Mouse (Mus musculus): Measurements from ENCODE around the gene Spns2. TPM values are rescaled to one million over a fixed set of nuclear protein-coding genes. Genes with fewer than 3 reads are reported as not detected.

Gene Spns2
- polyA plus RNA-seq, 1 experiment from 2014 or later = 8.7 TPM

- Histone ChIP-seq H3K27me3 (peaks cover 15% of the 10 kb centered on the region; the same call in 1 of the 2 replicates), H3K4me1 (peaks cover 15% of the 10 kb centered on the region), H3K27ac (replicated peaks) (no peak within 1 kb of the TSS), H3K4me3 (peak within 1 kb of the TSS; percentile 50), H3K9ac (replicated peaks) (peak within 1 kb of the TSS; percentile 55), H3K9me3 (no peaks in the 10 kb centered on the region), H3K4me2 (replicated peaks) (peak within 1 kb of the TSS; percentile 94), H3K36me3 (no peaks in the 10 kb centered on the region)
- WGBS = under 1% methylated on average over 83 of the region's 86 CpGs
- peak; percentile 89 for ATAC-seq (replicated peaks)
Observed at GRCm38 (mm10) chr11:72411093-72411921, 78.4 kb downstream of the Spns2 start, which contains the start of gene Smtnl2. Smtnl2 (minus strand) TSS chr11:72411713.

GRCm38 (mm10) chr11:72410521-72411092 lies 79.1 kb downstream of the Spns2 start:
- Histone ChIP-seq H3K4me2 (replicated peaks) (peak overlapping the region; percentile 94), H3K27ac (replicated peaks) (no peak overlapping the region), H3K4me3 (peak overlapping the region; percentile 50), H3K27me3 (peaks cover 15% of the 10 kb centered on the region; the same call in 1 of the 2 replicates), H3K9me3 (no peaks in the 10 kb centered on the region), H3K4me1 (peaks cover 15% of the 10 kb centered on the region), H3K9ac (replicated peaks) (no peak overlapping the region), H3K36me3 (no peaks in the 10 kb centered on the region)
- under 1% methylated on average over 25 of the region's 25 CpGs for WGBS
- ATAC-seq (replicated peaks) = 0 out of 2 replicates have a peak, but pooled peaks have one; percentile 34

GRCm38 (mm10) chr11:72409649-72410385 lies 79.9 kb downstream of the Spns2 start:
- no peaks in the 10 kb centered on the region for H3K9me3 ChIP-seq
- 78% methylated on average over 12 of the region's 12 CpGs for WGBS
- H3K4me2 ChIP-seq (replicated peaks) = no peak overlapping the region
- H3K9ac ChIP-seq (replicated peaks) = no peak overlapping the region
- H3K4me1 ChIP-seq = peaks cover 15% of the 10 kb centered on the region
- H3K4me3 ChIP-seq = no peak overlapping the region
- H3K27me3 ChIP-seq = peaks cover 15% of the 10 kb centered on the region; the same call in 1 of the 2 replicates
- no peak overlapping the region for H3K27ac ChIP-seq (replicated peaks)
- H3K36me3 ChIP-seq = no peaks in the 10 kb centered on the region
- ATAC-seq (replicated peaks) = no peak

- H3K36me3 ChIP-seq = no peaks in the 10 kb centered on the region
- no peaks in the 10 kb centered on the region for H3K9me3 ChIP-seq
- peaks cover 15% of the 10 kb centered on the region; the same call in 1 of the 2 replicates for H3K27me3 ChIP-seq
- no peak overlapping the region for H3K27ac ChIP-seq (replicated peaks)
- H3K4me1 ChIP-seq = peaks cover 15% of the 10 kb centered on the region
- no peak overlapping the region for H3K4me2 ChIP-seq (replicated peaks)
- no peak overlapping the region for H3K9ac ChIP-seq (replicated peaks)
- WGBS = 69% methylated on average over 9 of the region's 9 CpGs
- no peak overlapping the region for H3K4me3 ChIP-seq
- no peak for ATAC-seq (replicated peaks)
Observed at GRCm38 (mm10) chr11:72408451-72409170, 81.1 kb downstream of the Spns2 start.

DNA sequence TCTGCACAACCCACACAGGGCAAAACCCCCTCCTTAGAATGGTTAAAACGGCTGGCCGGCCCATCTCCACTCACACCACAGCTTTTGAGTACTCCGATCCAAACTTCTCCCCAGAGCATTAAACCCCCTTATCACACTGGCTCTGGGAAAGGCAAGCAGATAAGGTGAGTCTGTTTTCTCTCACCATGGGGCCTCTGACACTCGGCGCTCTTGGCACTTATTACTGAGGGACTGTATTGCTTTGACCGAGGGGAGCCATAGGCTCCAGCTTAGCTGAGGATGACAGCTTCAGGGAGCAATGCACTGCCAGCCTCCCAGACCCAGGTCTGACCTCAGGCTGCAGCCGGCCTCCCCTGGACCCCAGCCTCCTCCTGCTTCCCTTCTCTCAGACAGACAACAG lies 82.1 kb downstream of the Spns2 start:
- H3K4me3 ChIP-seq = no peak overlapping the region
- no peaks in the 10 kb centered on the region for H3K36me3 ChIP-seq
- peaks cover 15% of the 10 kb centered on the region for H3K4me1 ChIP-seq
- H3K27ac ChIP-seq (replicated peaks) = no peak overlapping the region
- WGBS = 24% methylated on average over 7 of the region's 7 CpGs
- no peaks in the 10 kb centered on the region for H3K9me3 ChIP-seq
- H3K4me2 ChIP-seq (replicated peaks) = no peak overlapping the region
- H3K9ac ChIP-seq (replicated peaks) = no peak overlapping the region
- no peak for ATAC-seq (replicated peaks)
- H3K27me3 ChIP-seq = peaks cover 13% of the 10 kb centered on the region; the same call in 1 of the 2 replicates

DNA sequence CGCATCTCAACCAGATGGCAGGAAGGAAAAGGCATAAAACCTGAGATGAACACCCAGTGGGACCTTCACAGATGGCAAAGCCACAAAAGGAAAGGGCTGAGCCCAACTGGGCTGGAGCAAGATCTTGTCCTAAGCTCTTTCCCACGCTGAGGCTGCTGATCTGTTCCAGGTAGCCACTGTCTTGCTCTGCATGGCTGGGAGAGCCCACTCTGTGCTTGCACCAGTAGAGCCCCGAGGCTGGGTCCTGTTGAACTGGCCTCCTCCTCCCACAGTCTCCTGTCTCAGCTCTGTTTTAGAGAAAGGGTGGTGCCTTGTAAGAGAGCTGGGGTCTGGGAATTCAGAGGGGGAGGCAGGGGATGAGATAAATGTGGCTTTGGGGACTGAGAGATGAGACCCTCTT lies 82.6 kb downstream of the Spns2 start:
- H3K9ac ChIP-seq (replicated peaks) = no peak overlapping the region
- ATAC-seq (replicated peaks) = no peak
- no peak overlapping the region for H3K4me3 ChIP-seq
- H3K9me3 ChIP-seq = no peaks in the 10 kb centered on the region
- 24% methylated on average over 3 of the region's 3 CpGs for WGBS
- H3K36me3 ChIP-seq = no peaks in the 10 kb centered on the region
- H3K4me1 ChIP-seq = peaks cover 15% of the 10 kb centered on the region
- no peak overlapping the region for H3K27ac ChIP-seq (replicated peaks)
- peaks cover 12% of the 10 kb centered on the region; the same call in 1 of the 2 replicates for H3K27me3 ChIP-seq
- no peak overlapping the region for H3K4me2 ChIP-seq (replicated peaks)

- H3K27me3 ChIP-seq = peaks cover 6% of the 10 kb centered on the region; the same call in 1 of the 2 replicates
- no peak for ATAC-seq (replicated peaks)
- WGBS = 62% methylated on average over 8 of the region's 8 CpGs
- no peak overlapping the region for H3K27ac ChIP-seq (replicated peaks)
- H3K9ac ChIP-seq (replicated peaks) = no peak overlapping the region
- no peaks in the 10 kb centered on the region for H3K36me3 ChIP-seq
- no peak overlapping the region for H3K4me3 ChIP-seq
- H3K9me3 ChIP-seq = no peaks in the 10 kb centered on the region
- H3K4me1 ChIP-seq = peaks cover 8% of the 10 kb centered on the region
- no peak overlapping the region for H3K4me2 ChIP-seq (replicated peaks)
Observed at GRCm38 (mm10) chr11:72406079-72406675, 83.5 kb downstream of the Spns2 start.

DNA sequence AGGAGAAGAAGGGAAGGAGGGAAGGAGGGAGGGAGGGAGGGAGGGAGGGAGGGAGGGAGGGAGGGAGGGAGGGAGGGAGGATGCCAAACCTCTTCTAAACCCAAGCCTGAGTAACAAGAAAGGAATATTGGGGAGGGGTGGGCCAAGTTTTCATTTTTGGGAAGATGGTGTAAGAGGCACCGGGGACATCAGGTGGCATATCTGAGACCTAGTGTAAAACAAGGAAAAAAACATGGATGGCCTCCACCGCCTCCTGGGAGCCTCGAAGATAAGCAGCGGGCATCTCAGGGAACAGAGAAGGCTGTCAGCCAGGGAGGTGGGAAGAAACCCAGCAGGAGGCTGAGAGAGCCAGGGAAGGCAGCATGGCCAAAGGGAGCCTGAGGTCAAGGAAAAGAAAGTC lies 84.2 kb downstream of the Spns2 start:
- H3K27ac ChIP-seq (replicated peaks) = no peak overlapping the region
- H3K9ac ChIP-seq (replicated peaks) = no peak overlapping the region
- H3K36me3 ChIP-seq = no peaks in the 10 kb centered on the region
- WGBS = 73% methylated on average over 4 of the region's 4 CpGs
- peaks cover 6% of the 10 kb centered on the region; the same call in 1 of the 2 replicates for H3K27me3 ChIP-seq
- ATAC-seq (replicated peaks) = no peak
- no peak overlapping the region for H3K4me3 ChIP-seq
- no peak overlapping the region for H3K4me2 ChIP-seq (replicated peaks)
- H3K4me1 ChIP-seq = peaks cover 2% of the 10 kb centered on the region
- H3K9me3 ChIP-seq = no peaks in the 10 kb centered on the region

- H3K9me3 ChIP-seq = no peaks in the 10 kb centered on the region
- WGBS = 91% methylated on average over 12 of the region's 12 CpGs
- no peaks in the 10 kb centered on the region for H3K36me3 ChIP-seq
- no peak overlapping the region for H3K4me2 ChIP-seq (replicated peaks)
- H3K9ac ChIP-seq (replicated peaks) = no peak overlapping the region
- no peaks in the 10 kb centered on the region for H3K27me3 ChIP-seq
- no peak overlapping the region for H3K4me3 ChIP-seq
- no peak for ATAC-seq (replicated peaks)
- no peaks in the 10 kb centered on the region for H3K4me1 ChIP-seq
- H3K27ac ChIP-seq (replicated peaks) = no peak overlapping the region
Observed at GRCm38 (mm10) chr11:72402969-72403368, 86.7 kb downstream of the Spns2 start.

DNA sequence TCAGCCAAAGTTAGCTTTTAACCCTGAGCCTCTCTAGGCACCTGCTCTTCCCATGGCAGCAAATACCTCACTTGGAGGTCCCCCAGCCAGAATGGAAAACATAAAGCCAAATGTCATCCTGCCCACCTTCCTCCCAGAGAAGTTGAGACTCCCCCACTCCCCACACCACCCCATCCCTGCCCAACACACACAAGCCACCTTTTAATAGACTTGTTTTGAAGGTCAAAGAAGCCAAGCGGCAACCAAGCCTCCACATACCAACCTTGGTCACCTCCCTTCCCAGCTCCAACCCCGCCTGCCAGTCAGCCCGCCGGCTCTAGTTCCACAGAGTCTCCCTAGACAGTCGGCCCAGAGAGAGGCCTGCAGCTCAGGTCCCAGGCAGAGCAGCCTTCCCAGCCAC lies 87.7 kb downstream of the Spns2 start:
- no peaks in the 10 kb centered on the region for H3K36me3 ChIP-seq
- no peaks in the 10 kb centered on the region for H3K9me3 ChIP-seq
- no peak overlapping the region for H3K9ac ChIP-seq (replicated peaks)
- 85% methylated on average over 5 of the region's 5 CpGs for WGBS
- H3K4me2 ChIP-seq (replicated peaks) = no peak overlapping the region
- no peak overlapping the region for H3K4me3 ChIP-seq
- H3K27ac ChIP-seq (replicated peaks) = no peak overlapping the region
- H3K27me3 ChIP-seq = no peaks in the 10 kb centered on the region
- ATAC-seq (replicated peaks) = no peak
- no peaks in the 10 kb centered on the region for H3K4me1 ChIP-seq

Measured in forebrain, embryonic 15.5 days (tissue).